14 mouse cellular contexts compared by ENCODE assay signal in the genomic region with DNA sequence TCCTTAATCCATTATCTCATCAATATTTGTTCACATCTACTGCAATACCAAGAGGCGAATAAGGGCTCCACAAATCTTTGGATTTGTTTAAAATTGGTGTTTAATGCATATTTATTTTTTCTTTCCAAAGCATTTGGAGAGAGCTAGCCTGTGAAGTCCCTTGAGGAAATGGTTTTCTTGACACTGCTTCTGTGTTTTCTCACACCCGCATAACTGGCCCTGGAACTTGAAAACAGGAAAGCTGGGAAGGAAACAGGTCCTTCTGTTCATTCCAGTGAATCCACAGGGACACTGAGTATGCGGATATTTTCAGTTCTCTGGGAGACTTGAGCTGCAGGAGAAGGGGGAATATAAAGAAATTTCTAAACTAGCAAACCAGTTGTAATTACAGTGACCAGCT.
A peak's percentile ranks its signal among the peaks of the same experiment; 100 is the strongest.
DNase-seq lines count a peak whose midpoint lies in the region; ATAC-seq and TF ChIP-seq lines count a peak whose summit lies in the region.
"Had no signal": no experiment of that assay in that cellular context is flagged by ENCODE, and none has a peak within 500 bp of the region (broad histone marks: within the 10 kb centered on the region; RNA-seq: fewer than 3 reads in every experiment).

No protein-coding gene starts in this region.

- no peaks in the 10 kb centered on the region for H3K9me3 ChIP-seq in kidney, postnatal 0 days (replicated peaks; ENCODE audit: low read length)
- H3K9me3 ChIP-seq: hindbrain, embryonic 13.5 days; liver, embryonic 12.5 days; midbrain, embryonic 12.5 days had no signal

- H3K4me2 ChIP-seq in kidney, postnatal 0 days (ENCODE audit: low read length) = no peak overlapping the region
- H3K4me2 ChIP-seq: hindbrain, embryonic 13.5 days; liver, embryonic 12.5 days; midbrain, embryonic 12.5 days had no signal

- H3K27me3 ChIP-seq in kidney, postnatal 0 days (ENCODE audit: insufficient read depth, low read length) = no peaks in the 10 kb centered on the region
- H3K27me3 ChIP-seq: hindbrain, embryonic 13.5 days; liver, embryonic 12.5 days; midbrain, embryonic 12.5 days had no signal

- no peak overlapping the region for H3K4me3 ChIP-seq in kidney, postnatal 0 days (replicated peaks; ENCODE audit: low read depth, low read length)
- H3K4me3 ChIP-seq: gastrocnemius, adult 2 months; hindbrain, embryonic 13.5 days; liver, embryonic 12.5 days; midbrain, embryonic 12.5 days had no signal

- H3K9ac ChIP-seq in kidney, postnatal 0 days (ENCODE audit: low read depth, low read length) = no peak overlapping the region
- H3K9ac ChIP-seq: hindbrain, embryonic 13.5 days; liver, embryonic 12.5 days; midbrain, embryonic 12.5 days had no signal

- no peak overlapping the region for H3K27ac ChIP-seq in kidney, postnatal 0 days
- H3K27ac ChIP-seq: gastrocnemius, adult 2 months; hindbrain, embryonic 13.5 days; liver, embryonic 12.5 days; midbrain, embryonic 12.5 days had no signal

- WGBS in kidney, postnatal 0 days = 55% methylated on average over 3 of the region's 3 CpGs

- no peak for ATAC-seq in kidney, postnatal 0 days (replicated peaks; ENCODE audit: low FRiP score, low read depth)
- ATAC-seq in erythroid progenitor cell, adult 5-6 weeks (replicated peaks; ENCODE audit: low FRiP score, poor library complexity, severe bottlenecking) = no peak
- ATAC-seq: CD4-positive, CD25-positive, alpha-beta regulatory T cell, adult 4 months; liver, embryonic 12.5 days had no signal

- DNase-seq in kidney, postnatal 0 days (ENCODE audit: low spot score) = peak; percentile 13
- no peak for DNase-seq in kidney, adult 18-20 months
- peak; percentile 33 for DNase-seq in embryo, embryonic 10 days (ENCODE audit: low spot score)
- peak; percentile 52 for DNase-seq in forelimb bud, embryonic 11.5 days (ENCODE audit: low read depth, low spot score)
- DNase-seq in heart, postnatal 4 days = peak; percentile 16
- DNase-seq in Muller cell, postnatal 12 days (ENCODE audit: inconsistent ontology term) = no peak
- no peak for DNase-seq in left cerebral cortex, adult 18-20 months (ENCODE audit: low spot score in 2 of 2)
- DNase-seq: gastrocnemius, adult 2 months; lung, postnatal 10 days had no signal

- no peaks in the 10 kb centered on the region for H3K4me1 ChIP-seq in kidney, postnatal 0 days (replicated peaks; ENCODE audit: insufficient read depth, low read length)
- H3K4me1 ChIP-seq: hindbrain, embryonic 13.5 days; liver, embryonic 12.5 days; midbrain, embryonic 12.5 days had no signal

- TF ChIP-seq CTCF in kidney, postnatal 0 days (IDR thresholded peaks at IDR 0.05; ENCODE audit: low read depth) = no peak

- no peaks in the 10 kb centered on the region for H3K36me3 ChIP-seq in kidney, postnatal 0 days (ENCODE audit: insufficient read depth, low read length)
- H3K36me3 ChIP-seq: hindbrain, embryonic 13.5 days; liver, embryonic 12.5 days; midbrain, embryonic 12.5 days had no signal

Comparison
In these comparisons a context has a peak if more than half of its experiments do, and no peak if none do; other contexts are left out.
1. DNase-seq: peak in kidney, postnatal 0 days (single experiment), embryo, embryonic 10 days (single experiment), forelimb bud, embryonic 11.5 days (single experiment) and heart, postnatal 4 days (single experiment); none in kidney, adult 18-20 months (single experiment), Muller cell, postnatal 12 days (single experiment) and left cerebral cortex, adult 18-20 months (0 of 2).